Mouse (Mus musculus) liver, adult 2 months (tissue): ENCODE measurements at regions not wholly inside any gene's neighbourhood (a gene's known extent, or its start where the extent isn't known, plus 50 kb on each side); places are given as distances from the start of the nearest gene placed in this dataset.

Experiments
- DNase-seq: peaks from one replicate; pipeline ENCODE4 v3.0.0-alpha.2; 2011; ENCODE audit warnings: low read depth, low spot score; ENCODE audit errors: extremely low read depth
- H3K27ac ChIP-seq: fragments of 200-500 bp; replicated peaks from 2 replicates; pipeline ENCODE4 v1.5.1; 2012; ENCODE audit warnings: low read depth, mild to moderate bottlenecking, control low read depth, inconsistent platforms, low read length; ENCODE audit not compliant: insufficient read depth
- H3K27me3 ChIP-seq: fragments of 200-500 bp; 2 replicates; pipeline ENCODE4 v1.6.1; 2012; ENCODE audit warnings: mild to moderate bottlenecking, moderate library complexity, low read length, inconsistent platforms; ENCODE audit not compliant: control insufficient read depth, insufficient read depth
- H3K36me3 ChIP-seq: fragments of 200-500 bp; 2 replicates; pipeline ENCODE4 v1.6.1; 2012; ENCODE audit warnings: low read length, inconsistent platforms; ENCODE audit not compliant: control insufficient read depth, insufficient read depth
- H3K4me1 ChIP-seq: fragments of 200-500 bp; 2 replicates; pipeline ENCODE4 v1.6.1; 2011; ENCODE audit warnings: low read length; ENCODE audit not compliant: control insufficient read depth, insufficient read depth
- H3K4me3 ChIP-seq: fragments of 200-500 bp; 2 replicates; pipeline ENCODE4 v1.5.1; 2011; ENCODE audit warnings: low read depth, mild to moderate bottlenecking, control low read depth, low read length, moderate library complexity; ENCODE audit not compliant: insufficient read depth
- H3K79me2 ChIP-seq: fragments of 200-500 bp; 2 replicates; pipeline ENCODE4 v1.6.1; 2012; ENCODE audit warnings: inconsistent platforms, mild to moderate bottlenecking, low read length, moderate library complexity; ENCODE audit not compliant: control insufficient read depth, insufficient read depth
- H3K9ac ChIP-seq: fragments of 200-500 bp; 2 replicates; pipeline ENCODE4 v1.6.1; 2012; ENCODE audit warnings: low read depth, mild to moderate bottlenecking, control low read depth, inconsistent platforms, low read length
- CTCF ChIP-seq: fragments of 200-500 bp; IDR thresholded peaks from 2 replicates; pipeline ENCODE4 v1.5.1; 2011; ENCODE audit warnings: low read depth, low read length, control low read depth
- POLR2A ChIP-seq: fragments of 200-500 bp; IDR thresholded peaks from 2 replicates; pipeline ENCODE4 v1.6.1; 2011; ENCODE audit warnings: low read length, control low read depth; ENCODE audit not compliant: insufficient read depth; ENCODE audit errors: extremely low read depth
- WGBS: fragments of 180-500 bp; shearing (Covaris S2); methylation state at CpG from one replicate; pipeline ENCODE4 v1.1.7; 2018; 5-methylcytosine and 5-hydroxymethylcytosine counted together

- Histone ChIP-seq H3K27me3 (no peaks in the 10 kb centered on the region), H3K9ac (no peak overlapping the region), H3K4me1 (no peaks in the 10 kb centered on the region), H3K4me3 (no peak overlapping the region), H3K27ac (no peak overlapping the region), H3K79me2 (no peaks in the 10 kb centered on the region), H3K36me3 (no peaks in the 10 kb centered on the region)
- no peak for DNase-seq
- no peak for TF ChIP-seq POLR2A
- TF ChIP-seq CTCF: no peak
Measured at GRCm38 (mm10) chr16:53480664-53481063, 1026.8 kb upstream of the Alcam start.

GRCm38 (mm10) chr16:53439511-53439910 is 985.6 kb upstream of the Alcam start:
- 62% methylated on average over 4 of the region's 4 CpGs for WGBS
- TF ChIP-seq POLR2A: no peak
- no peak for TF ChIP-seq CTCF
- no peaks in the 10 kb centered on the region for H3K27me3 ChIP-seq
- H3K79me2 ChIP-seq: no peaks in the 10 kb centered on the region
- H3K4me1 ChIP-seq: no peaks in the 10 kb centered on the region
- H3K36me3 ChIP-seq: no peaks in the 10 kb centered on the region
- no peak for DNase-seq
- no peak overlapping the region for H3K9ac ChIP-seq
- H3K4me3 ChIP-seq: no peak overlapping the region
- H3K27ac ChIP-seq: no peak overlapping the region

GRCm38 (mm10) chr16:53418416-53418815 is 964.5 kb upstream of the Alcam start:
- Histone ChIP-seq H3K36me3 (no peaks in the 10 kb centered on the region), H3K27me3 (no peaks in the 10 kb centered on the region), H3K9ac (no peak overlapping the region), H3K79me2 (no peaks in the 10 kb centered on the region), H3K4me3 (no peak overlapping the region), H3K4me1 (no peaks in the 10 kb centered on the region), H3K27ac (no peak overlapping the region)
- WGBS: 52% methylated on average over 2 of the region's 2 CpGs
- no peak for DNase-seq
- TF ChIP-seq CTCF (no peak), POLR2A (no peak)

GRCm38 (mm10) chr16:53385176-53385575 is 931.3 kb upstream of the Alcam start:
- no peak overlapping the region for H3K4me3 ChIP-seq
- TF ChIP-seq CTCF (no peak), POLR2A (no peak)
- no peak for DNase-seq
- no peaks in the 10 kb centered on the region for H3K79me2 ChIP-seq
- no peak overlapping the region for H3K27ac ChIP-seq
- H3K36me3 ChIP-seq: no peaks in the 10 kb centered on the region
- H3K4me1 ChIP-seq: no peaks in the 10 kb centered on the region
- no peaks in the 10 kb centered on the region for H3K27me3 ChIP-seq
- WGBS: 77% methylated on average over 4 of the region's 4 CpGs
- H3K9ac ChIP-seq: no peak overlapping the region

GRCm38 (mm10) chr16:53342153-53342552 is 888.3 kb upstream of the Alcam start:
- H3K27ac ChIP-seq: no peak overlapping the region
- no peak overlapping the region for H3K4me3 ChIP-seq
- H3K36me3 ChIP-seq: no peaks in the 10 kb centered on the region
- no peak for DNase-seq
- no peaks in the 10 kb centered on the region for H3K27me3 ChIP-seq
- no peak overlapping the region for H3K9ac ChIP-seq
- H3K79me2 ChIP-seq: no peaks in the 10 kb centered on the region
- H3K4me1 ChIP-seq: no peaks in the 10 kb centered on the region
- TF ChIP-seq CTCF (no peak), POLR2A (no peak)
- WGBS: 69% methylated on average over 3 of the region's 3 CpGs

GRCm38 (mm10) chr16:53326353-53326752 is 872.5 kb upstream of the Alcam start:
- no peak for TF ChIP-seq CTCF
- TF ChIP-seq POLR2A: no peak
- Histone ChIP-seq H3K79me2 (no peaks in the 10 kb centered on the region), H3K9ac (no peak overlapping the region), H3K36me3 (no peaks in the 10 kb centered on the region), H3K4me3 (no peak overlapping the region), H3K27me3 (no peaks in the 10 kb centered on the region), H3K4me1 (no peaks in the 10 kb centered on the region), H3K27ac (no peak overlapping the region)
- no peak for DNase-seq

- Histone ChIP-seq H3K36me3 (no peaks in the 10 kb centered on the region), H3K9ac (no peak overlapping the region), H3K4me1 (no peaks in the 10 kb centered on the region), H3K27me3 (0 out of 2 replicates have a peak, but pooled peaks cover 1% of the 10 kb centered on the region), H3K4me3 (no peak overlapping the region), H3K27ac (no peak overlapping the region), H3K79me2 (no peaks in the 10 kb centered on the region)
- no peak for DNase-seq
- TF ChIP-seq POLR2A: no peak
- no peak for TF ChIP-seq CTCF
- WGBS: 92% methylated on average over 1 of the region's 1 CpGs
Measured at GRCm38 (mm10) chr16:53292081-53292480, 838.2 kb upstream of the Alcam start.
